Mouse (Mus musculus): ENCODE measurements at regions not wholly inside any gene's neighbourhood (a gene's known extent, or its start where the extent isn't known, plus 50 kb on each side); places are given as distances from the start of the nearest gene placed in this dataset.
A peak's percentile ranks its signal among the peaks of the same experiment; 100 is the strongest.

DNA sequence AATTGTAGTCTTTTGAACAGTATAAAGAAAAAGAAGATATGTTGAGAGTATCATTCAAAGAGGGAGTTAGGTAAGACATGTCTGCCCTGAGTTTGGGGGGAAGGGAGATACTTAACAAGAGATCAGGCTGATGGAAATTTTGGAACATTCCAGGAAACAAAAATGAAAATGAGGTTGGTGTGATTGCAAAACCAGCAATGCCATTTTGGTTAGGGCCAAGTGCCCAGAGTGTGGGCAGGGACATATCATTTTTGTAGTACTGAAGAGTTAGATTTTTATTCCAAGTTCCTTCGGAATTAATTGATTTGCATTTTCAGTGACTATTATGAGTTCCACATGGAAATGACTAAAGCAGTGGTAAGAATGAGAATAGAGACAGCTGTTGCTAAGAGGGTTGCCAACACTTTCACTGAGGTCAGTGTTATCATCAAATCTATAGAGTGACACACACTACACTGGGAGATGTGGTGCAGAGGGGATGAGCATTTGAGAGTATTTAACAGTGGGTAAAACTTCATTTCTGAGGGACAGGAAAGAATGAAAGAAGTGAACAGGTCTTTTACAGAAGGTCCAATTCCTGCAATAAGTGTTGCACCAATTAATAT lies 105.1 kb upstream of the Erbb4 start:
- no peak for DNase-seq (ENCODE audit: low read depth)

GRCm38 (mm10) chr1:69202745-69203144 lies 94.9 kb upstream of the Erbb4 start:
- DNase-seq (ENCODE audit: low read depth), result no peak

DNA sequence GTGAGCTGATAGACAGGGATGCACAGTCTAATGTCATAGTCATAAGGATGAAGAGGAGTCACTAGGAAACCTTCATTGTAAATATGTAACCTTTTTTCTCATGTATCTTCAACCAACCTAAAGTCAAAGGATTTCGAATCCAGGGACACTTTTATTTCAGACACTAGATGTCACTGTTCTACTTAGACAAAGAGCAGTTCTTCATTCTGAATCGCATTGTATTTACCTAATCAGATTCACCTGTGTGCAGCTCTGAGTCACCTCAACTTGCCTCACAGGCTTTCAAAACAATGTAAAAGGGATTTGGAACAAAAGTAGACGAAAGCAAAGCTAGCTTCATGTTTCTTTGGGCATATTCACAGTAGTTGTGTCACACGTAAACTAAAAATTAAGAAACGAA lies 57.3 kb upstream of the Erbb4 start:
- peak; percentile 39 for DNase-seq (ENCODE audit: low read depth)
